Mouse (Mus musculus) heart, embryonic 13.5 days (tissue): Measurements from ENCODE around the gene Tex45. TPM values are rescaled to one million over a fixed set of nuclear protein-coding genes. Genes with fewer than 3 reads are reported as not detected.

ENCODE experiments used
- ATAC-seq: fragments of 200-750 bp; cut with Nextera tagmentation; 2 replicates; pipeline ENCODE4 v1.8.0; 2017; ENCODE audit warnings: moderate TSS enrichment; ENCODE audit not compliant: insufficient number of reproducible peaks, low FRiP score, low TSS enrichment; ENCODE audit errors: extremely low read depth
- H3K27ac ChIP-seq: fragments of 300-500 bp; sonication (generic); replicated peaks from 2 replicates; pipeline ENCODE4 v1.5.1; 2015; ENCODE audit warnings: moderate library complexity, mild to moderate bottlenecking, inconsistent platforms
- H3K27me3 ChIP-seq: fragments of 300-500 bp; sonication (generic); replicated peaks from 2 replicates; pipeline ENCODE4 v1.6.1; 2015; ENCODE audit warnings: mild to moderate bottlenecking, inconsistent platforms
- H3K36me3 ChIP-seq: fragments of 300-500 bp; sonication (generic); 2 replicates; pipeline ENCODE4 v1.6.1; 2015; ENCODE audit warnings: mild to moderate bottlenecking, inconsistent platforms
- H3K4me1 ChIP-seq: fragments of 300-500 bp; sonication (generic); 2 replicates; pipeline ENCODE4 v1.6.1; 2015; ENCODE audit warnings: inconsistent platforms
- H3K4me2 ChIP-seq: fragments of 300-500 bp; sonication (generic); 2 replicates; pipeline ENCODE4 v1.6.1; 2015; ENCODE audit warnings: inconsistent platforms, mild to moderate bottlenecking, moderate library complexity
- H3K4me3 ChIP-seq: fragments of 300-500 bp; sonication (generic); 2 replicates; pipeline ENCODE4 v1.5.1; 2015; ENCODE audit warnings: moderate library complexity, mild to moderate bottlenecking, inconsistent platforms
- H3K9ac ChIP-seq: fragments of 300-500 bp; sonication (generic); 2 replicates; pipeline ENCODE4 v1.6.1; 2015; ENCODE audit warnings: inconsistent platforms, mild to moderate bottlenecking, moderate library complexity
- H3K9me3 ChIP-seq: fragments of 300-500 bp; sonication (generic); 2 replicates; pipeline ENCODE4 v1.6.1; 2016; ENCODE audit warnings: inconsistent platforms
- WGBS: fragments of 180-500 bp; shearing (Covaris S2); methylation state at CpG from one replicate; pipeline ENCODE4 v1.1.7; 2015; ENCODE audit warnings: mixed read lengths; 5-methylcytosine and 5-hydroxymethylcytosine counted together
- polyA plus RNA-seq: library from polyadenylated mRNA; unstranded; fragments of >200 nt; fragmentation: Nextera tagmentation; extraction: Ambion mirVana; gene quantifications from 2 replicates; pipeline ENCODE4 v1.2.1, GENCODE M21; 2015

The Tex45 gene
- not detected in 2 replicates for polyA plus RNA-seq

GRCm38 (mm10) chr8:3470562-3470961 lies at the start of gene Tex45:
Gene Tex45, plus strand, starts transcription at chr8:3470862.
- Histone ChIP-seq H3K9me3 (no peaks in the 10 kb centered on the region), H3K4me3 (no peak within 1 kb of the TSS), H3K27ac (no peak within 1 kb of the TSS), H3K9ac (no peak within 1 kb of the TSS), H3K27me3 (no peaks in the 10 kb centered on the region), H3K36me3 (no peaks in the 10 kb centered on the region), H3K4me2 (no peak within 1 kb of the TSS), H3K4me1 (peaks cover 10% of the 10 kb centered on the region)
- ATAC-seq: no peak

GRCm38 (mm10) chr8:3421507-3421906 lies 49.2 kb upstream of the Tex45 start:
- no peak overlapping the region for H3K9ac ChIP-seq
- H3K4me3 ChIP-seq: no peak overlapping the region
- H3K4me2 ChIP-seq: no peak overlapping the region
- peaks cover 48% of the 10 kb centered on the region for H3K4me1 ChIP-seq
- WGBS: 79% methylated on average over 5 of the region's 5 CpGs
- no peak overlapping the region for H3K27ac ChIP-seq
- H3K9me3 ChIP-seq: no peaks in the 10 kb centered on the region
- no peaks in the 10 kb centered on the region for H3K27me3 ChIP-seq
- H3K36me3 ChIP-seq: 0 out of 2 replicates have a peak, but pooled peaks cover 3% of the 10 kb centered on the region
- ATAC-seq: no peak

- WGBS: 89% methylated on average over 5 of the region's 5 CpGs
- Histone ChIP-seq H3K4me3 (no peak overlapping the region), H3K36me3 (peaks cover 32% of the 10 kb centered on the region), H3K4me2 (no peak overlapping the region), H3K27ac (no peak overlapping the region), H3K9ac (no peak overlapping the region), H3K27me3 (no peaks in the 10 kb centered on the region), H3K4me1 (peaks cover 19% of the 10 kb centered on the region), H3K9me3 (no peaks in the 10 kb centered on the region)
- no peak for ATAC-seq
Measured at GRCm38 (mm10) chr8:3425217-3425616, 45.4 kb upstream of the Tex45 start.

- no peaks in the 10 kb centered on the region for H3K9me3 ChIP-seq
- H3K4me2 ChIP-seq: no peak overlapping the region
- WGBS: 79% methylated on average over 3 of the region's 3 CpGs
- no peak overlapping the region for H3K4me3 ChIP-seq
- H3K9ac ChIP-seq: no peak overlapping the region
- peaks cover 42% of the 10 kb centered on the region for H3K36me3 ChIP-seq
- no peak for ATAC-seq
- no peaks in the 10 kb centered on the region for H3K27me3 ChIP-seq
- H3K4me1 ChIP-seq: peaks cover 14% of the 10 kb centered on the region
- H3K27ac ChIP-seq: no peak overlapping the region
Measured at GRCm38 (mm10) chr8:3426211-3426610, 44.5 kb upstream of the Tex45 start.

- Histone ChIP-seq H3K4me1 (peaks cover 5% of the 10 kb centered on the region), H3K9ac (no peak overlapping the region), H3K9me3 (no peaks in the 10 kb centered on the region), H3K4me2 (no peak overlapping the region), H3K4me3 (no peak overlapping the region), H3K27ac (no peak overlapping the region), H3K27me3 (no peaks in the 10 kb centered on the region), H3K36me3 (peaks cover 64% of the 10 kb centered on the region)
- 80% methylated on average over 2 of the region's 2 CpGs for WGBS
- ATAC-seq: no peak
Measured at GRCm38 (mm10) chr8:3428426-3428825, 42.2 kb upstream of the Tex45 start.

GRCm38 (mm10) chr8:3429966-3430365 lies 40.7 kb upstream of the Tex45 start:
- no peak overlapping the region for H3K4me3 ChIP-seq

GRCm38 (mm10) chr8:3431113-3431512 lies 39.5 kb upstream of the Tex45 start:
- H3K9me3 ChIP-seq: no peaks in the 10 kb centered on the region
- WGBS: 69% methylated on average over 3 of the region's 3 CpGs
- H3K9ac ChIP-seq: no peak overlapping the region
- no peak overlapping the region for H3K27ac ChIP-seq
- ATAC-seq: no peak
- peaks cover 5% of the 10 kb centered on the region for H3K4me1 ChIP-seq
- H3K27me3 ChIP-seq: no peaks in the 10 kb centered on the region
- H3K4me3 ChIP-seq: no peak overlapping the region
- H3K4me2 ChIP-seq: no peak overlapping the region
- peaks cover 86% of the 10 kb centered on the region for H3K36me3 ChIP-seq

More at GRCm38 (mm10) chr8:3429966-3430365, 40.7 kb upstream of the Tex45 start:
- WGBS: 61% methylated on average over 2 of the region's 2 CpGs
- Histone ChIP-seq H3K4me1 (peaks cover 5% of the 10 kb centered on the region), H3K4me2 (no peak overlapping the region), H3K27me3 (no peaks in the 10 kb centered on the region), H3K9ac (no peak overlapping the region), H3K9me3 (no peaks in the 10 kb centered on the region), H3K36me3 (peaks cover 74% of the 10 kb centered on the region), H3K27ac (no peak overlapping the region)
- no peak for ATAC-seq

- ATAC-seq: no peak
- 77% methylated on average over 6 of the region's 6 CpGs for WGBS
- Histone ChIP-seq H3K4me1 (no peaks in the 10 kb centered on the region), H3K4me2 (no peak overlapping the region), H3K4me3 (no peak overlapping the region), H3K36me3 (peaks cover 98% of the 10 kb centered on the region), H3K9ac (no peak overlapping the region), H3K27ac (no peak overlapping the region), H3K9me3 (no peaks in the 10 kb centered on the region), H3K27me3 (no peaks in the 10 kb centered on the region)
Measured at GRCm38 (mm10) chr8:3436492-3436891, 34.2 kb upstream of the Tex45 start.

- Histone ChIP-seq H3K9me3 (no peaks in the 10 kb centered on the region), H3K27ac (no peak overlapping the region), H3K4me3 (no peak overlapping the region), H3K27me3 (no peaks in the 10 kb centered on the region), H3K36me3 (peaks cover 83% of the 10 kb centered on the region), H3K4me2 (no peak overlapping the region), H3K9ac (no peak overlapping the region), H3K4me1 (no peaks in the 10 kb centered on the region)
- 69% methylated on average over 12 of the region's 12 CpGs for WGBS
- no peak for ATAC-seq
Measured at GRCm38 (mm10) chr8:3439510-3439909, 31.2 kb upstream of the Tex45 start.

GRCm38 (mm10) chr8:3449226-3449625 lies 21.4 kb upstream of the Tex45 start:
- Histone ChIP-seq H3K27me3 (no peaks in the 10 kb centered on the region), H3K9me3 (no peaks in the 10 kb centered on the region), H3K4me2 (no peak overlapping the region), H3K27ac (no peak overlapping the region), H3K9ac (no peak overlapping the region), H3K4me1 (no peaks in the 10 kb centered on the region), H3K36me3 (peaks cover 95% of the 10 kb centered on the region), H3K4me3 (no peak overlapping the region)
- 74% methylated on average over 2 of the region's 2 CpGs for WGBS
- ATAC-seq: no peak

GRCm38 (mm10) chr8:3450670-3451069 lies 20.0 kb upstream of the Tex45 start:
- 27% methylated on average over 5 of the region's 5 CpGs for WGBS
- Histone ChIP-seq H3K9me3 (no peaks in the 10 kb centered on the region), H3K4me2 (no peak overlapping the region), H3K4me3 (no peak overlapping the region), H3K9ac (no peak overlapping the region), H3K4me1 (no peaks in the 10 kb centered on the region), H3K36me3 (peaks cover 99% of the 10 kb centered on the region), H3K27me3 (no peaks in the 10 kb centered on the region), H3K27ac (no peak overlapping the region)
- ATAC-seq: no peak

- ATAC-seq: no peak
- Histone ChIP-seq H3K27ac (no peak overlapping the region), H3K4me1 (no peaks in the 10 kb centered on the region), H3K9me3 (no peaks in the 10 kb centered on the region), H3K4me3 (no peak overlapping the region), H3K27me3 (no peaks in the 10 kb centered on the region), H3K9ac (no peak overlapping the region), H3K4me2 (no peak overlapping the region), H3K36me3 (peaks cover 98% of the 10 kb centered on the region)
- WGBS: 94% methylated on average over 25 of the region's 25 CpGs
Measured at GRCm38 (mm10) chr8:3451992-3452391, 18.7 kb upstream of the Tex45 start.
